Mouse (Mus musculus) liver, postnatal 0 days (tissue): ENCODE data around the gene Nepro.

ENCODE experiments used
- CTCF ChIP-seq: sonication (generic); IDR thresholded peaks from 2 replicates; pipeline ENCODE4 v1.5.1; 2016; ENCODE audit warnings: antibody characterized with exemption, low read depth
- EP300 ChIP-seq: IDR thresholded peaks from 2 replicates; pipeline ENCODE4 v1.6.1; 2016; ENCODE audit warnings: antibody characterized with exemption, low read depth, mild to moderate bottlenecking

DNA sequence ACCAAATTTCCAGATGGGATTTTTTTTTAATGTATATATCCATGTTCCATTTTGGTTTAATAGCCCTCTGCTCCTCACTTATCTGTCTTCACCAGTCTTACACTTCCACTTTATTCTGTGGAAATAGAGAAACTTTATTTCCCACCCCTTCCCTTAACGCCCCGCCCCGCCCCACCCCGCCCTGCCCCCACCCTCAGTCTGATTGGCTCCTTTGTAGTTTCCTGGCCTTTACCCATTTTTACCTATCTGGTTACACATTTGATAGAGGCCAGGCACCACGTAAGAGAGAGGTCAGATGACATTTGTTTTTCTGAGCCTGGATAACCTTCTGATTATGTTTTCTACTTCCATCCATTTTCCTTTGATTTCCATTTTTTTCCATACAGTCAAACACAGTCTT is 55.4 kb downstream of the Nepro start:
- TF ChIP-seq CTCF (no peak), EP300 (no peak)
